Mouse (Mus musculus): ENCODE data around the gene Dscaml1. TPM values are rescaled to one million over a fixed set of nuclear protein-coding genes. Genes with fewer than 3 reads are reported as not detected.

Gene Dscaml1
- polyA plus RNA-seq, 1 experiment from 2014 or later: 13.8 TPM

DNA sequence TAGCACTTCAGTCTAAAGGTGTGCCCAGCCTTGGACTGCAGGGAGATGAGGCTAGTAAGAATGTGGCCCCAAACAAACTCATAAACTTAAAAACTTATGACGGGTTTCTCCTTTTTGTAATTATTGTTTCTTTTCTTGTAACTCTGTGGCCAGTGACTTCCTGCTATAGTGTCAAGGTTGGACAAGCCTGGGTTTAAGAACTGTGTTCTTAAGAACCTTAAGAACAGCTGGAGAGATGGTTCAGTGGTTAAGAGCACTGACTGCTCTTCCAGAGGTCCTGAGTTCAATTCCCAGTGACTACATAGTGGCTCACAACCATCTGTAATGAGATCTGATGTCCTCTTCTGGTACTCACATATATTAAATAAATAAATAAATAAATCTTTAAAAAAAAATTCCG lies 106.8 kb downstream of the Dscaml1 start:
- WGBS: 86% methylated on average over 2 of the region's 2 CpGs
- ATAC-seq (ENCODE audit: low FRiP score, low read depth): no peak
- Histone ChIP-seq H3K27me3 (no peaks in the 10 kb centered on the region), H3K9ac (no peak overlapping the region), H3K36me3 (no peaks in the 10 kb centered on the region), H3K4me2 (no peak overlapping the region), H3K4me3 (no peak overlapping the region), H3K27ac (replicated peaks) (no peak overlapping the region), H3K9me3 (no peaks in the 10 kb centered on the region), H3K4me1 (replicated peaks) (peaks cover 53% of the 10 kb centered on the region)

DNA sequence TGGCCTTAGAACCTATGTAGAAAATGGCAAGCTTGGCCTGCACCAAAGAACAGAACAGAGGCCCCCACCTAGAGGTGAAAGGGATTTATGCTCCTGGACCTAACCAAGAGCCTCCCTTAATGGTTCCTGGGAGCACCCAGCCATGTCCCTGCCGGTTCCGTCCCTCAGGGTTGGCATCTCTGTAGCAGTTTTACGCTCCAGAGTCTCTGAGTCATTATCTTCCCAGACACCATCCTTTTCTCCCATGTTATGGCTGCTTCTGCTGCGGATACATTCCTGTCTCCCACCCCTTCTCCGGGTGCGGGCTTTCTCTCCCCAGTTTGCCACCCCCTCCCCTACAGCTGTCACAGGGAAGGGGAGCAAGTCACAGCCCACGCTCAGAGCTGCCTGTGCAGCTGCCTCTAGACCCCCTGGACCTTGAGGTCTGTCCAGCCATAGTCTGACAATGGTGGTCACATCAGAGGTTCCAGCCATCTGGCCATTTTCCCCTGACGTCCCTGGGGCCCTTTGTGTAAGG lies 108.1 kb downstream of the Dscaml1 start:
- Histone ChIP-seq H3K27ac (replicated peaks) (peak overlapping the region; percentile 59), H3K36me3 (no peaks in the 10 kb centered on the region), H3K9me3 (no peaks in the 10 kb centered on the region), H3K9ac (no peak overlapping the region), H3K4me2 (no peak overlapping the region), H3K27me3 (no peaks in the 10 kb centered on the region), H3K4me3 (no peak overlapping the region), H3K4me1 (replicated peaks) (peaks cover 50% of the 10 kb centered on the region)
- 46% methylated on average over 8 of the region's 8 CpGs for WGBS
- peak; percentile 27; the same call in 1 of the 2 replicates for ATAC-seq (ENCODE audit: low FRiP score, low read depth)

GRCm38 (mm10) chr9:45537649-45538048 lies 111.2 kb downstream of the Dscaml1 start:
- Histone ChIP-seq H3K9ac (no peak overlapping the region), H3K4me1 (replicated peaks) (peaks cover 43% of the 10 kb centered on the region), H3K4me3 (no peak overlapping the region), H3K27me3 (no peaks in the 10 kb centered on the region), H3K4me2 (no peak overlapping the region), H3K9me3 (no peaks in the 10 kb centered on the region), H3K36me3 (no peaks in the 10 kb centered on the region), H3K27ac (replicated peaks) (peak overlapping the region; percentile 1; the same call in 1 of the 2 replicates)
- WGBS: 76% methylated on average over 7 of the region's 7 CpGs
- no peak for ATAC-seq (ENCODE audit: low FRiP score, low read depth)

- Histone ChIP-seq H3K27me3 (no peaks in the 10 kb centered on the region), H3K4me3 (no peak overlapping the region), H3K27ac (replicated peaks) (peak overlapping the region; percentile 23; the same call in 1 of the 2 replicates), H3K4me2 (no peak overlapping the region), H3K9me3 (no peaks in the 10 kb centered on the region), H3K36me3 (no peaks in the 10 kb centered on the region), H3K4me1 (replicated peaks) (peaks cover 36% of the 10 kb centered on the region), H3K9ac (no peak overlapping the region)
- WGBS: 88% methylated on average over 14 of the region's 14 CpGs
- no peak for ATAC-seq (ENCODE audit: low FRiP score, low read depth)
Measured at GRCm38 (mm10) chr9:45539265-45540044, 113.0 kb downstream of the Dscaml1 start.

DNA sequence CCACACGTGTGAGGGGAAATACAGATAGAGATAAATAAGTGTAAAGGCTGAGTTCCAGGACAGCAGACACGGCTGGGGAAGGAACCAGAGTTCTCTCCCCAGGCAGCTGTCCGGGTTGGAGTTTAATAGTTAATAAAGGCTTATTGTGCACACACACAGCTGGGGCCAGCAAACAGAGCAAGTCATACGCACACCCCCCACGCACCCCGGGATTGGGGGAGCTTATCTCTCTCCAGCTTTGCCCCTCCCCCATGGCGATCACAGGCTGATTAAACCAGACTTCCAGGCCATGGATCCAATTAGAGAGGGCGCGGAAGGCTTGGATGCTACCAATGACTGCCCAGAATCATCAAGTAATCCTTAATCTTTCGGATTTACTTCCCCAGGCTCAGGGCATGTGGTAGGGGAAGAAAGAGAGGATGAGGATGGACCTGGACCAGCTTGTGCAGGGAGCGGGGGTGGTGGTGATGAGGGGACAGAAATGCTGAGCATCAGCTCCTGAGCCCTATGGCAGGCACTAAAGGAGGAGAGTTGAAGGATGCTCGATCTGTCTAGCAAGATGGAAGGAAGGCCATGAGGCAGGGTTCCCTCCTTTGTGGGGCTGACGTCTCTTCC lies 119.7 kb downstream of the Dscaml1 start:
- no peak for ATAC-seq (ENCODE audit: low FRiP score, low read depth)
- no peak overlapping the region for H3K4me2 ChIP-seq
- H3K27me3 ChIP-seq: no peaks in the 10 kb centered on the region
- H3K9me3 ChIP-seq: no peaks in the 10 kb centered on the region
- peaks cover 49% of the 10 kb centered on the region for H3K4me1 ChIP-seq (replicated peaks)
- H3K27ac ChIP-seq (replicated peaks): 0 out of 2 replicates have a peak overlapping the region, but pooled peaks have one; percentile 13
- no peaks in the 10 kb centered on the region for H3K36me3 ChIP-seq
- H3K4me3 ChIP-seq: no peak overlapping the region
- H3K9ac ChIP-seq: no peak overlapping the region
- WGBS: 39% methylated on average over 13 of the region's 13 CpGs

- Histone ChIP-seq H3K36me3 (no peaks in the 10 kb centered on the region), H3K27me3 (no peaks in the 10 kb centered on the region), H3K9me3 (no peaks in the 10 kb centered on the region), H3K4me1 (replicated peaks) (peaks cover 45% of the 10 kb centered on the region), H3K4me3 (no peak overlapping the region), H3K4me2 (no peak overlapping the region), H3K27ac (replicated peaks) (no peak overlapping the region), H3K9ac (no peak overlapping the region)
- WGBS: 80% methylated on average over 7 of the region's 7 CpGs
- no peak for ATAC-seq (ENCODE audit: low FRiP score, low read depth)
Measured at GRCm38 (mm10) chr9:45546902-45547578, 120.6 kb downstream of the Dscaml1 start.

DNA sequence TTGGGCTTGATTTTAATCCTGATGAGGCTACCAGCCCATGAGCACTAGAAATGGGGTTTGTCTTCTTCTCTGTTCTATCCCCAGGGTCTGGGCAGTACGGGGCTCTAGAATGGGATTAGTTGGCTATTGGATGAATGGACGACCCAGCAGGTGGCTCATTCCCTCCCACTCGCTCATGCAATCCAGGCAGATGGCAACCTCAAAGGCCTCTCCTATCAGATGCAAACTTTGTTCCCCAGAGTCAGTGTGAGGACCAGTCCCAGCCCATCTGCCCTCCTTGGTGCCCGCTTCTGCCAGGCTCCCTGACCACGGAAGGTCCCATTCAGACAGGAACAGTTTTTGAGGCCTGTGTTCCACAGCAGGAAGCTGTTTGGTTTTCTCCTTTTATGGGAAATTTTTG lies 123.4 kb downstream of the Dscaml1 start:
- H3K27ac ChIP-seq (replicated peaks): peak overlapping the region; percentile 51
- no peaks in the 10 kb centered on the region for H3K27me3 ChIP-seq
- 17% methylated on average over 5 of the region's 5 CpGs for WGBS
- H3K4me2 ChIP-seq: no peak overlapping the region
- no peak overlapping the region for H3K9ac ChIP-seq
- no peak overlapping the region for H3K4me3 ChIP-seq
- peaks cover 48% of the 10 kb centered on the region for H3K4me1 ChIP-seq (replicated peaks)
- no peaks in the 10 kb centered on the region for H3K9me3 ChIP-seq
- no peaks in the 10 kb centered on the region for H3K36me3 ChIP-seq
- no peak; the same call in 1 of the 2 replicates for ATAC-seq (ENCODE audit: low FRiP score, low read depth)

DNA sequence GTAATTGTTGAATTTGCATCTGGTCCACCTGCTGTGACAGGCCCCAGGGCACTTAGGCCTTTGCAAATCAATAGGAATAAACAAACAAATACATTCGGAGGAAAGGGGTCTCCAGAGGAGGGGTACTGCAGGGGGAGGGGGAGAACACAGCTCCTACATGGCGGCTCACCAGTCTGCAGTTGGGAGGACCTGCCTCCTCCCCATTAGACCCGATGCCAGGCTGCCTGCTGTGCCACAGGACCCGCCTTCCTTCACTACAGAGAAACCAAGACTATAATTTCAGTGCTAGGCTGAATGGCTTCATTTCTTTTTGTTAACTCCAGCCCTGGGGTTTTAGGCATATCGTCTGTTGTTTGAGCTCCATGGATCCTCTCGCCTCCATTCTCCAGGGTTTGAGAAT lies 123.8 kb downstream of the Dscaml1 start:
- no peaks in the 10 kb centered on the region for H3K27me3 ChIP-seq
- H3K4me1 ChIP-seq (replicated peaks): peaks cover 48% of the 10 kb centered on the region
- peak overlapping the region; percentile 51 for H3K27ac ChIP-seq (replicated peaks)
- 23% methylated on average over 6 of the region's 6 CpGs for WGBS
- peak; percentile 43; the same call in 1 of the 2 replicates for ATAC-seq (ENCODE audit: low FRiP score, low read depth)
- no peak overlapping the region for H3K4me2 ChIP-seq
- H3K36me3 ChIP-seq: no peaks in the 10 kb centered on the region
- no peak overlapping the region for H3K9ac ChIP-seq
- H3K4me3 ChIP-seq: no peak overlapping the region
- no peaks in the 10 kb centered on the region for H3K9me3 ChIP-seq

- H3K9me3 ChIP-seq: no peaks in the 10 kb centered on the region
- 42% methylated on average over 4 of the region's 4 CpGs for WGBS
- no peaks in the 10 kb centered on the region for H3K27me3 ChIP-seq
- ATAC-seq (ENCODE audit: low FRiP score, low read depth): peak; percentile 65; the same call in 1 of the 2 replicates
- peak overlapping the region; percentile 51 for H3K27ac ChIP-seq (replicated peaks)
- H3K4me2 ChIP-seq: no peak overlapping the region
- no peaks in the 10 kb centered on the region for H3K36me3 ChIP-seq
- no peak overlapping the region for H3K9ac ChIP-seq
- no peak overlapping the region for H3K4me3 ChIP-seq
- H3K4me1 ChIP-seq (replicated peaks): peaks cover 48% of the 10 kb centered on the region
Measured at GRCm38 (mm10) chr9:45550662-45551061, 124.2 kb downstream of the Dscaml1 start.

GRCm38 (mm10) chr9:45555036-45555826 lies 128.8 kb downstream of the Dscaml1 start:
- peaks cover 33% of the 10 kb centered on the region for H3K4me1 ChIP-seq (replicated peaks)
- no peak overlapping the region for H3K4me3 ChIP-seq
- no peak overlapping the region for H3K4me2 ChIP-seq
- no peaks in the 10 kb centered on the region for H3K36me3 ChIP-seq
- H3K27ac ChIP-seq (replicated peaks): peak overlapping the region; percentile 29
- H3K9ac ChIP-seq: no peak overlapping the region
- no peaks in the 10 kb centered on the region for H3K9me3 ChIP-seq
- H3K27me3 ChIP-seq: no peaks in the 10 kb centered on the region
- ATAC-seq (ENCODE audit: low FRiP score, low read depth): no peak
- 25% methylated on average over 17 of the region's 17 CpGs for WGBS

DNA sequence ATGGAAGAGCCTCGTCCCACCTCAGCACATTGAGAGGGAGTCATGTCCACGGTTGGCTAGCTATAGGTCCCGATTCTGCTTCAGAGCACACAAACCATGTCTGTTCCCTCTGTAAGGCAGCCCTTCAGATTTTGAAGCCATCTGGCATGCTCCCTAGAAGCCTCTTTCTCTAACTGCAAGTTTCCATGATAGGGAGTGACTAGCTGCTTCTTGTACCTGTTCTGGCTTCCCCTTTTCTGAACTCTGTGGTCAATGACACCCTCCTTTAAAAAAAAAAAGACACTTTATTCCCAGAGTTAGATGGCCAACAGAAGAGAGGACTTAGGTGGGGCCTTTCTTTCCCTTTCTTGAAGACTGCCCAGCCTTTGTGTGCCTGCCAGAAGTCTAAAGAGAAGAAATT lies 130.5 kb downstream of the Dscaml1 start:
- H3K36me3 ChIP-seq: no peaks in the 10 kb centered on the region
- ATAC-seq (ENCODE audit: low FRiP score, low read depth): no peak
- H3K27me3 ChIP-seq: no peaks in the 10 kb centered on the region
- H3K9me3 ChIP-seq: no peaks in the 10 kb centered on the region
- no peak overlapping the region for H3K27ac ChIP-seq (replicated peaks)
- peaks cover 24% of the 10 kb centered on the region for H3K4me1 ChIP-seq (replicated peaks)
- H3K4me3 ChIP-seq: no peak overlapping the region
- H3K9ac ChIP-seq: no peak overlapping the region
- WGBS: 82% methylated on average over 3 of the region's 3 CpGs
- H3K4me2 ChIP-seq: no peak overlapping the region
